Mouse (Mus musculus): ENCODE data around the gene Cacna1e. TPM values are rescaled to one million over a fixed set of nuclear protein-coding genes. Genes with fewer than 3 reads are reported as not detected.

The Cacna1e gene
- polyA plus RNA-seq, 1 experiment from 2014 or later: 3.7 TPM

GRCm38 (mm10) chr1:154725356-154726320, 158.7 kb downstream of the Cacna1e start:
- Histone ChIP-seq H3K4me1 (peaks cover 34% of the 10 kb centered on the region), H3K4me2 (replicated peaks) (peak overlapping the region; percentile 88), H3K9ac (replicated peaks) (peak overlapping the region; percentile 56), H3K36me3 (no peaks in the 10 kb centered on the region), H3K27ac (replicated peaks) (no peak overlapping the region), H3K9me3 (no peaks in the 10 kb centered on the region), H3K27me3 (peaks cover 76% of the 10 kb centered on the region), H3K4me3 (peak overlapping the region; percentile 53)
- ATAC-seq (ENCODE audit: low FRiP score, low read depth): no peak
- WGBS: 17% methylated on average over 35 of the region's 35 CpGs

DNA sequence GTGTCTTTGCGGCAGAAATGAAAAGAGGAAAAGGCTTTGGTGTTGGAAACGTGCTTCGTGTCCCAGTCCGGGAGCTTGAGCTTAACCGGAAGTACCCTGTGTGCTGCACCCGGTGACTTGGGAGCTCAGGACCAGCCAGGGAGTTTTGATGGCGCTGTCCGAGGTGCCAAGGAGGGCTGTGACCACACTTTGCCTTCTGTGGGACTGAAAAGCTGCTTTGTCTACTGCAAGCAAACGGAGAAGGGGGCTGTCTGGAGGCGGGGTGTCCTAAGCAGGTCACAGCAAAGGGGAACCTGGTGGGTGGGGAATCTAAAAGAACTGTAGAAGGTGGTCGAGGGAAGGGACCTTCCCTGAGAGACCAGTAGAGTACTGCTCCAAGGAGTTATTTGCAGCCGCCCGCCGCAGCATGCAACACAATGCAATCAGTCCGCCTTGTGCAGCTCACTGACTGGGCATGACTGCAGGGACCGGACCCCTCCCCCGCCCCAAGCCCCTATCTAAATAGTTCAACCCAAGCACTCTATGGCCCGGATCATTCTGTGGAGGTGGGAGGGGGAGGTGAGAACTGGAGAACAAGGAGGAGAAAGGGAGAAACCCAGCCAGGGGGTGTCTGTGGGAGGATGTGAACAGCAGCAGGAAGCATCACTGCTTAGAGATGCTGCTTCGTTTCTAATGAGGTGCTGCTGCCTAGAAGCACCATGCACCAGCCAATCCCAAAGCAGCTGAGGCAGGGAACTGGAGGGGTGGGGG, 160.6 kb downstream of the Cacna1e start:
- peak; percentile 64 for ATAC-seq (ENCODE audit: low FRiP score, low read depth)
- peaks cover 67% of the 10 kb centered on the region for H3K27me3 ChIP-seq
- H3K4me1 ChIP-seq: peaks cover 34% of the 10 kb centered on the region
- under 1% methylated on average over 19 of the region's 19 CpGs for WGBS
- peak overlapping the region; percentile 51 for H3K9ac ChIP-seq (replicated peaks)
- H3K4me2 ChIP-seq (replicated peaks): peak overlapping the region; percentile 88
- no peaks in the 10 kb centered on the region for H3K9me3 ChIP-seq
- no peaks in the 10 kb centered on the region for H3K36me3 ChIP-seq
- H3K27ac ChIP-seq (replicated peaks): peak overlapping the region; percentile 35; the same call in 1 of the 2 replicates
- H3K4me3 ChIP-seq: peak overlapping the region; percentile 44

DNA sequence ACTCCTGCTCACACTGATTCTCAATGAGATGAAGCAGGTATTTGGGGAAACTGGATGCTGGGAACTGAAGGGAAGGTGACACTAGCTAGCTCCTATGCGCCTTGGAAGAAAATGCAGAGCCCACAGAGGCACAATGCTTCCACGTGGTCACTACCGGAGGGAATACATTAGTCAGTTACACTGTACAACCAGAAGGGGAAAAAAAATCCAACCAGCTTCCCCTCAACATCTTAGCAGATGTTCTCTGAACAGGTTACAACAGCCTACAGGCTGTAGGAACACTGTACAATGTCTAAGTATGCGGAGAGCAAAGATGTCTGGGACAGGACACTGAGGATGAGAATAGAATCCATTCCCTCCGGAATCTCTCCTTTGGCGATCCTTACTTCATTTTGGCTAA, 161.2 kb downstream of the Cacna1e start:
- H3K27me3 ChIP-seq: peaks cover 60% of the 10 kb centered on the region
- peak overlapping the region; percentile 44 for H3K4me3 ChIP-seq
- H3K4me1 ChIP-seq: peaks cover 34% of the 10 kb centered on the region
- H3K27ac ChIP-seq (replicated peaks): no peak overlapping the region
- H3K36me3 ChIP-seq: no peaks in the 10 kb centered on the region
- peak overlapping the region; percentile 51 for H3K9ac ChIP-seq (replicated peaks)
- WGBS: 36% methylated on average over 6 of the region's 6 CpGs
- H3K4me2 ChIP-seq (replicated peaks): peak overlapping the region; percentile 88
- 0 out of 2 replicates have a peak, but pooled peaks have one; percentile 28 for ATAC-seq (ENCODE audit: low FRiP score, low read depth)
- no peaks in the 10 kb centered on the region for H3K9me3 ChIP-seq

DNA sequence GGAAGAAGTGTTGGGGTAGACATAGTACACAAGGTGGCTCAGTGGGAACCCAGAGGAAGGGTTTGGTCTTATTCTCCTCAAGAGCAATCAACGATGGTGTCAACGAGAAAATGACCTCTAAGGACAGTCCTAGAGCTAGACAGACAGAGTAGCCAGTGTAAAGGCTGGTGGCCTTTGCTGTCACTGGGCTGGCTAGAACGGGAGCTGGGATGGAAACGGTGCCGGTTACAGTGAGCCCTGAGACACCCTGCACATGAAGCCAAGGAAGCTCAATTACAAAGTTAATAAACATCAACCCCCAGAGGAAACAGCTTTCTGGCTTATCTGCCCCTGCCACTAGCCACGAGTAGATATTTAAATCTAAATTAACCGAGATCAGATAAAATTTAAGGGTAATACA, 168.7 kb downstream of the Cacna1e start:
- ATAC-seq (ENCODE audit: low FRiP score, low read depth): no peak
- H3K9ac ChIP-seq (replicated peaks): no peak overlapping the region
- H3K27me3 ChIP-seq: no peaks in the 10 kb centered on the region
- no peak overlapping the region for H3K4me3 ChIP-seq
- WGBS: 78% methylated on average over 7 of the region's 7 CpGs
- no peak overlapping the region for H3K27ac ChIP-seq (replicated peaks)
- no peaks in the 10 kb centered on the region for H3K9me3 ChIP-seq
- H3K36me3 ChIP-seq: no peaks in the 10 kb centered on the region
- H3K4me1 ChIP-seq: no peaks in the 10 kb centered on the region
- no peak overlapping the region for H3K4me2 ChIP-seq (replicated peaks)

DNA sequence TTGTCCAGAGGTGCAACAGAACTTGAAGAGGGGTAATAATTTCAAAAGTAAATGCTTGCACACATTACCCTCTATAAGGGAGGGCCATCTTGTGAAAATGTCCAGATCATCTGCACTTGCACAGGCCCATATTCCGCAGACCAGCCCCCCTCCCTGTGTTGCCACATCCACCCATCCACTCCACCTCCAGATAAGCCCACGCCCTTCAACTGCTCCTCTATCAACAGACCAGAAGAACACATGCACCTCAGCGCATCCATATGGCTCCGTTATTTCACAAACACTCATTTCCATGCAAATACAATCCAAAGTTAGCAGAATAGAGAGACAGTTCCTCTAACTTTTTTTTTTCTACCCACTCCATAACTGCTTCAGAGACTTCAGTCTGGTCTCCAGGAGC, 171.6 kb downstream of the Cacna1e start:
- Histone ChIP-seq H3K4me3 (no peak overlapping the region), H3K27ac (replicated peaks) (no peak overlapping the region), H3K36me3 (no peaks in the 10 kb centered on the region), H3K4me2 (replicated peaks) (no peak overlapping the region), H3K27me3 (no peaks in the 10 kb centered on the region), H3K9me3 (no peaks in the 10 kb centered on the region), H3K4me1 (no peaks in the 10 kb centered on the region), H3K9ac (replicated peaks) (no peak overlapping the region)
- ATAC-seq (ENCODE audit: low FRiP score, low read depth): no peak
- 92% methylated on average over 4 of the region's 4 CpGs for WGBS

- peaks cover 14% of the 10 kb centered on the region for H3K4me1 ChIP-seq
Measured at GRCm38 (mm10) chr1:154707584-154708290, 176.6 kb downstream of the Cacna1e start.

GRCm38 (mm10) chr1:154706974-154707373, 177.3 kb downstream of the Cacna1e start:
- no peaks in the 10 kb centered on the region for H3K9me3 ChIP-seq
- H3K36me3 ChIP-seq: no peaks in the 10 kb centered on the region
- no peak for ATAC-seq (ENCODE audit: low FRiP score, low read depth)
- no peak overlapping the region for H3K4me3 ChIP-seq
- no peak overlapping the region for H3K9ac ChIP-seq (replicated peaks)
- no peak overlapping the region for H3K27ac ChIP-seq (replicated peaks)
- H3K27me3 ChIP-seq: no peaks in the 10 kb centered on the region
- 95% methylated on average over 8 of the region's 8 CpGs for WGBS
- no peak overlapping the region for H3K4me2 ChIP-seq (replicated peaks)
- peaks cover 14% of the 10 kb centered on the region for H3K4me1 ChIP-seq

More at GRCm38 (mm10) chr1:154707584-154708290, 176.6 kb downstream of the Cacna1e start:
- no peak overlapping the region for H3K4me2 ChIP-seq (replicated peaks)
- H3K4me3 ChIP-seq: no peak overlapping the region
- no peak for ATAC-seq (ENCODE audit: low FRiP score, low read depth)
- 86% methylated on average over 4 of the region's 4 CpGs for WGBS
- no peaks in the 10 kb centered on the region for H3K9me3 ChIP-seq
- H3K27ac ChIP-seq (replicated peaks): no peak overlapping the region
- no peaks in the 10 kb centered on the region for H3K36me3 ChIP-seq
- no peaks in the 10 kb centered on the region for H3K27me3 ChIP-seq
- H3K9ac ChIP-seq (replicated peaks): no peak overlapping the region

GRCm38 (mm10) chr1:154705882-154706565, 178.3 kb downstream of the Cacna1e start:
- H3K4me1 ChIP-seq: peaks cover 14% of the 10 kb centered on the region
- no peaks in the 10 kb centered on the region for H3K27me3 ChIP-seq
- no peak overlapping the region for H3K4me3 ChIP-seq
- 84% methylated on average over 7 of the region's 7 CpGs for WGBS
- no peak overlapping the region for H3K9ac ChIP-seq (replicated peaks)
- H3K4me2 ChIP-seq (replicated peaks): no peak overlapping the region
- no peak for ATAC-seq (ENCODE audit: low FRiP score, low read depth)
- H3K36me3 ChIP-seq: no peaks in the 10 kb centered on the region
- no peak overlapping the region for H3K27ac ChIP-seq (replicated peaks)
- H3K9me3 ChIP-seq: no peaks in the 10 kb centered on the region

DNA sequence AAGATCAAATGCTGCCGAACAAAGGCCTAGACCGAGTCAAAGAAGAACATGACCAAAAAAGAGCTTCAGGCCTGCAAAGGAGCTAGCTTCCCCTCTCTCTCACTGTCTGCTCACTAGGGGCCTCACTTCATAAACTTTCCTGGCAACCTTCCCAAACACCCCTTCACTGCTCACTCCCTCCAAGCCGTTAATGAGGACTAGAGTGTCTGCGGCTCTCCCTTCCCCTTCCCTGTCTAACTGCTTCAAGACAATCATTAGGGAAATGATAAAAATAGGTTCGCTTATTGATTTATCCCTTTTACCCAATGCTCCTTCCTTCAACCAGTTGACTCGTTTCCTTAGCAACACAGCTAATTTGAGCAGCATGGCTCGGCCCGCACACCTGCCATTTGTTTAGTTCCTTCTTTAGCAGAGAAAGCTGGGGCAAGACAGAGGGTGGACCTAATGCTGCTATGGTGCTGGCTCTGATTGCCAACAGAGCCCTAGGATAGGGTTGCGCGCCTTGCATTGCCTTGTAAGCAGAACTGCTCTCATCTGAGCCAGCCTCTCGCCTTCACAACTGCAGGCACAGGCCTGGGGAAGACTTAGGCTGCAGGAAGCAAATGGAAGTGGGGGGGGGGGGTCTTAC, 179.6 kb downstream of the Cacna1e start:
- H3K27ac ChIP-seq (replicated peaks): peak overlapping the region; percentile 52
- no peaks in the 10 kb centered on the region for H3K36me3 ChIP-seq
- peak; percentile 66; the same call in 1 of the 2 replicates for ATAC-seq (ENCODE audit: low FRiP score, low read depth)
- 73% methylated on average over 11 of the region's 11 CpGs for WGBS
- no peak overlapping the region for H3K4me3 ChIP-seq
- H3K9me3 ChIP-seq: no peaks in the 10 kb centered on the region
- no peak overlapping the region for H3K4me2 ChIP-seq (replicated peaks)
- no peaks in the 10 kb centered on the region for H3K27me3 ChIP-seq
- no peak overlapping the region for H3K9ac ChIP-seq (replicated peaks)
- H3K4me1 ChIP-seq: peaks cover 14% of the 10 kb centered on the region

GRCm38 (mm10) chr1:154702623-154703022, 181.7 kb downstream of the Cacna1e start:
- Histone ChIP-seq H3K27ac (replicated peaks) (no peak overlapping the region), H3K4me1 (peaks cover 14% of the 10 kb centered on the region), H3K36me3 (no peaks in the 10 kb centered on the region), H3K9me3 (no peaks in the 10 kb centered on the region), H3K27me3 (no peaks in the 10 kb centered on the region), H3K4me2 (replicated peaks) (no peak overlapping the region), H3K9ac (replicated peaks) (no peak overlapping the region), H3K4me3 (no peak overlapping the region)
- ATAC-seq (ENCODE audit: low FRiP score, low read depth): no peak
- WGBS: 92% methylated on average over 2 of the region's 2 CpGs

All from midbrain, embryonic 12.5 days (tissue).